Mouse (Mus musculus) effector memory CD4-positive, alpha-beta T cell, adult 5 months (primary cell): Measurements from ENCODE around the gene Zbtb8b. TPM values are rescaled to one million over a fixed set of nuclear protein-coding genes. Genes with fewer than 3 reads are reported as not detected.

Experiments used
- polyA plus RNA-seq: library from polyadenylated mRNA; unstranded; fragments of 100-300 nt; shearing (Covaris generic); gene quantifications from one replicate; pipeline ENCODE4 v1.2.1, GENCODE M21; 2017

The Zbtb8b gene
- polyA plus RNA-seq = not detected

GRCm38 (mm10) chr4:129440340-129441063 is at the start of gene Zbtb8b:
Zbtb8b (minus strand) TSS chr4:129440853.

GRCm38 (mm10) chr4:129461183-129461960 is 20.7 kb upstream of the Zbtb8b start, which contains the start of gene Bsdc1:
Bsdc1 (plus strand) TSS chr4:129461581.

GRCm38 (mm10) chr4:129377601-129378390 is 62.9 kb downstream of the Zbtb8b start, which contains the start of gene Zbtb8a:
Zbtb8a (minus strand) TSS chr4:129378116.

Other genes starting within 250 kb of the Zbtb8b start
- gene C77080, start 179.4 kb downstream of the Zbtb8b start, polyA plus RNA-seq = 0.29 TPM
- gene Sync, start 153.2 kb downstream of the Zbtb8b start, polyA plus RNA-seq = 0.16 TPM
- 265 TPM for gene Rbbp4, start 105.5 kb downstream of the Zbtb8b start, polyA plus RNA-seq
- gene Zbtb8os, start 105.2 kb downstream of the Zbtb8b start, polyA plus RNA-seq = 37.8 TPM
- gene Zbtb8a, start 62.7 kb downstream of the Zbtb8b start, polyA plus RNA-seq = 3.1 TPM
- 77.9 TPM for gene Bsdc1, start 20.7 kb upstream of the Zbtb8b start, polyA plus RNA-seq
- not detected for gene Tssk3, start 50.2 kb upstream of the Zbtb8b start, polyA plus RNA-seq
- gene Fam229a, start 50.3 kb upstream of the Zbtb8b start, polyA plus RNA-seq = not detected
- gene Marcksl1, start 72.7 kb upstream of the Zbtb8b start, polyA plus RNA-seq = 56.0 TPM
- 158 TPM for gene Hdac1, start 101.9 kb upstream of the Zbtb8b start, polyA plus RNA-seq
- gene Lck, start 132.8 kb upstream of the Zbtb8b start, polyA plus RNA-seq = 1,252 TPM
- not detected for gene Fam167b, start 137.7 kb upstream of the Zbtb8b start, polyA plus RNA-seq
- gene Eif3i, start 159.8 kb upstream of the Zbtb8b start, polyA plus RNA-seq = 172 TPM
- gene Tmem234, start 159.8 kb upstream of the Zbtb8b start, polyA plus RNA-seq = 166 TPM
- 3.4 TPM for gene Dcdc2b, start 173.4 kb upstream of the Zbtb8b start, polyA plus RNA-seq
- 15.5 TPM for gene Iqcc, start 178.2 kb upstream of the Zbtb8b start, polyA plus RNA-seq
- gene Ccdc28b, start 183.1 kb upstream of the Zbtb8b start, polyA plus RNA-seq = 24.3 TPM
- 52.7 TPM for gene Txlna, start 200.2 kb upstream of the Zbtb8b start, polyA plus RNA-seq
- gene Kpna6, start 231.9 kb upstream of the Zbtb8b start, polyA plus RNA-seq = 23.1 TPM